19 mouse cellular contexts compared by ENCODE assay signal in the genomic region with DNA sequence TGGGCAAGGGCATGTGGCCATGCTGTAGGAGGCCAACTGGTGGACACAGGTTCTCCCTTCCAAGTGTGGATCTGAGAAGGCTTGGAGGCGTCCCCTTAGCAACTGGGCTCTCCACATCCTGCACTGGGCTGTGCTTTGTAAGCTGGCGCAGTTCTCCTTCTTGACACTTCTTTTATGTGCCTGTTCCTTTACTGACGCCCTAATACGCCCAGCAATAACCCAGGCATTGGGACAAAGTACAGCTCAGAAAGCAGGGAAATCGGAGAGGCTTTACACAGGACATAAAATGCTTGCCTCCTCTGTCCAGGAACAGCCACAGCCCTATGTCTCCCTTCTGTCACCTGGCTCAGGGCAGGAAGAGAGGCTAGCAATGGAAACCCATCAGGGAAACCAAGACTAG. TPM values are rescaled to one million over a fixed set of nuclear protein-coding genes. Genes with fewer than 3 reads are reported as not detected.
DNase-seq lines count a peak whose midpoint lies in the region; ATAC-seq and TF ChIP-seq lines count a peak whose summit lies in the region.
"Had no signal": no experiment of that assay in that cellular context is flagged by ENCODE, and none has a peak within 500 bp of the region (broad histone marks: within the 10 kb centered on the region; RNA-seq: fewer than 3 reads in every experiment).

No protein-coding gene starts in this region.

- no peak overlapping the region for H3K4me2 ChIP-seq in lung, postnatal 0 days (replicated peaks; ENCODE audit: low read depth, low read length)
- H3K4me2 ChIP-seq: hindbrain, embryonic 13.5 days; limb, embryonic 13.5 days; neural tube, embryonic 13.5 days had no signal

- no peak for ATAC-seq in lung, postnatal 0 days
- ATAC-seq: liver, postnatal 0 days had no signal

- DNase-seq in gastrocnemius, adult 2 months, result no peak
- no peak for DNase-seq in gastrocnemius, postnatal 36 days
- DNase-seq in kidney, adult 9 months, result peak; percentile 42
- no peak for DNase-seq in kidney, postnatal 14 days
- DNase-seq in lung, postnatal 10 days, result peak; percentile 22
- no peak for DNase-seq in lung, postnatal 0 days (ENCODE audit: low spot score)
- DNase-seq in adrenal gland, postnatal 36 days, result no peak
- DNase-seq: adrenal gland, postnatal 14 days; cerebellum, adult 11 months; cerebellum, postnatal 10 days; heart, adult 2 months; liver, postnatal 0 days; midbrain, embryonic 14.5 days; right cerebral cortex, adult 18-20 months; thymus, postnatal 25 days had no signal

- no peak for TF ChIP-seq CTCF in gastrocnemius, adult 2 months (IDR thresholded peaks at IDR 0.05)
- TF ChIP-seq CTCF in lung, postnatal 0 days (IDR thresholded peaks at IDR 0.05), result no peak

- H3K4me3 ChIP-seq in gastrocnemius, adult 2 months, result no peak overlapping the region
- no peak overlapping the region for H3K4me3 ChIP-seq in lung, postnatal 0 days (ENCODE audit: low read depth, low read length)
- H3K4me3 ChIP-seq: heart, adult 2 months; hindbrain, embryonic 13.5 days; limb, embryonic 13.5 days; megakaryocyte, embryonic 14.5 days; neural tube, embryonic 13.5 days had no signal

- 75% methylated on average over 5 of the region's 5 CpGs for WGBS in lung, postnatal 0 days

- no peak overlapping the region for H3K9ac ChIP-seq in lung, postnatal 0 days (replicated peaks; ENCODE audit: low read depth)
- H3K9ac ChIP-seq: hindbrain, embryonic 13.5 days; limb, embryonic 13.5 days; liver, postnatal 0 days; neural tube, embryonic 13.5 days had no signal

- H3K36me3 ChIP-seq in lung, postnatal 0 days (ENCODE audit: insufficient read depth, low read length), result no peaks in the 10 kb centered on the region
- H3K36me3 ChIP-seq: hindbrain, embryonic 13.5 days; limb, embryonic 13.5 days; neural tube, embryonic 13.5 days had no signal

- no peaks in the 10 kb centered on the region for H3K27me3 ChIP-seq in lung, postnatal 0 days (replicated peaks; ENCODE audit: insufficient read depth, low read length)
- H3K27me3 ChIP-seq: hindbrain, embryonic 13.5 days; limb, embryonic 13.5 days; megakaryocyte, embryonic 14.5 days had no signal

- no peak for TF ChIP-seq EP300 in lung, postnatal 0 days (IDR thresholded peaks at IDR 0.05)

- H3K4me1 ChIP-seq in lung, postnatal 0 days (ENCODE audit: insufficient read depth, low read depth, low read length), result no peaks in the 10 kb centered on the region
- H3K4me1 ChIP-seq: neural tube, embryonic 13.5 days had no signal

- H3K27ac ChIP-seq in gastrocnemius, adult 2 months, result 0 out of 2 replicates have a peak overlapping the region, but pooled peaks have one; percentile 13
- no peak overlapping the region for H3K27ac ChIP-seq in lung, postnatal 0 days (ENCODE audit: low read length)
- H3K27ac ChIP-seq: heart, adult 2 months; hindbrain, embryonic 13.5 days; limb, embryonic 13.5 days; neural tube, embryonic 13.5 days had no signal

- no peaks in the 10 kb centered on the region for H3K9me3 ChIP-seq in lung, postnatal 0 days (ENCODE audit: low read length)
- H3K9me3 ChIP-seq: hindbrain, embryonic 13.5 days; limb, embryonic 13.5 days; megakaryocyte, embryonic 14.5 days; neural tube, embryonic 13.5 days had no signal

- intact Hi-C loops in gastrocnemius, adult 2 months (cut with DNase I), result no loop called here
- intact Hi-C loops in gastrocnemius, postnatal 36 days (cut with DNase I), result no loop called here

RNA-seq across cellular contexts. Expression of gene Suclg2, which starts 9.5 kb away (rescaled TPM):
- total RNA-seq in gastrocnemius, adult 2 months (2021), result 10 to 100 TPM; 43.0 to 66.2 TPM
- 10 to 100 TPM; 38.1 to 48.0 TPM for total RNA-seq in gastrocnemius, postnatal 36 days (2021)
- 37.4 and 40.1 TPM in 2 replicates for polyA plus RNA-seq in lung, postnatal 0 days (2015; fragmentation: Nextera tagmentation; extraction: Ambion mirVana)
- 100 to 1,000 TPM; 127 to 168 TPM for total RNA-seq in adrenal gland, postnatal 36 days (2021)

Comparison
In these comparisons a context has a peak if more than half of its experiments do, and no peak if none do; other contexts are left out.
1. DNase-seq: peak in kidney, adult 9 months (single experiment) and lung, postnatal 10 days (single experiment); none in gastrocnemius, adult 2 months (single experiment), gastrocnemius, postnatal 36 days (0 of 2), kidney, postnatal 14 days (single experiment), lung, postnatal 0 days (single experiment) and adrenal gland, postnatal 36 days (0 of 2).